Comparison of ENCODE assay signal across 17 mouse cellular contexts in genomic region chr10:5356614-5357013, GRCm38 (mm10).
"Had no signal": no experiment of that assay in that cellular context is flagged by ENCODE, and none has a peak within 500 bp of the region (broad histone marks: within the 10 kb centered on the region; RNA-seq: fewer than 3 reads in every experiment).

No protein-coding gene starts in this region.

- H3K27me3 ChIP-seq: neural tube, embryonic 12.5 days; neural tube, embryonic 13.5 days; neural tube, embryonic 15.5 days; stomach, embryonic 15.5 days had no signal

- H3K4me1 ChIP-seq: neural tube, embryonic 12.5 days; neural tube, embryonic 13.5 days; neural tube, embryonic 15.5 days; stomach, embryonic 15.5 days had no signal

- H3K4me3 ChIP-seq: neural tube, embryonic 12.5 days; neural tube, embryonic 13.5 days; neural tube, embryonic 15.5 days; stomach, embryonic 15.5 days had no signal

- DNase-seq: retina, postnatal 1 day; right cerebral cortex, adult 18-20 months; right cerebral cortex, postnatal 14 days; right cerebral cortex, postnatal 25 days; right cerebral cortex, postnatal 4 days; spleen, adult 18-20 months; thymus, adult 18-20 months; thymus, adult 2 months; thymus, postnatal 14 days; thymus, postnatal 25 days; thymus, postnatal 36 days; thymus, postnatal 4 days had no signal

- H3K4me2 ChIP-seq: neural tube, embryonic 12.5 days; neural tube, embryonic 13.5 days; neural tube, embryonic 15.5 days; stomach, embryonic 15.5 days had no signal

- H3K36me3 ChIP-seq: neural tube, embryonic 12.5 days; neural tube, embryonic 13.5 days; neural tube, embryonic 15.5 days; stomach, embryonic 15.5 days had no signal

- H3K27ac ChIP-seq: neural tube, embryonic 12.5 days; neural tube, embryonic 13.5 days; neural tube, embryonic 15.5 days; stomach, embryonic 15.5 days; stomach, postnatal 0 days had no signal

- H3K9me3 ChIP-seq: neural tube, embryonic 12.5 days; neural tube, embryonic 13.5 days; neural tube, embryonic 15.5 days; stomach, embryonic 15.5 days had no signal

- H3K9ac ChIP-seq: neural tube, embryonic 12.5 days; neural tube, embryonic 13.5 days; neural tube, embryonic 15.5 days; stomach, embryonic 15.5 days had no signal
